ENCODE assay signal across 10 mouse cellular contexts in the genomic region with DNA sequence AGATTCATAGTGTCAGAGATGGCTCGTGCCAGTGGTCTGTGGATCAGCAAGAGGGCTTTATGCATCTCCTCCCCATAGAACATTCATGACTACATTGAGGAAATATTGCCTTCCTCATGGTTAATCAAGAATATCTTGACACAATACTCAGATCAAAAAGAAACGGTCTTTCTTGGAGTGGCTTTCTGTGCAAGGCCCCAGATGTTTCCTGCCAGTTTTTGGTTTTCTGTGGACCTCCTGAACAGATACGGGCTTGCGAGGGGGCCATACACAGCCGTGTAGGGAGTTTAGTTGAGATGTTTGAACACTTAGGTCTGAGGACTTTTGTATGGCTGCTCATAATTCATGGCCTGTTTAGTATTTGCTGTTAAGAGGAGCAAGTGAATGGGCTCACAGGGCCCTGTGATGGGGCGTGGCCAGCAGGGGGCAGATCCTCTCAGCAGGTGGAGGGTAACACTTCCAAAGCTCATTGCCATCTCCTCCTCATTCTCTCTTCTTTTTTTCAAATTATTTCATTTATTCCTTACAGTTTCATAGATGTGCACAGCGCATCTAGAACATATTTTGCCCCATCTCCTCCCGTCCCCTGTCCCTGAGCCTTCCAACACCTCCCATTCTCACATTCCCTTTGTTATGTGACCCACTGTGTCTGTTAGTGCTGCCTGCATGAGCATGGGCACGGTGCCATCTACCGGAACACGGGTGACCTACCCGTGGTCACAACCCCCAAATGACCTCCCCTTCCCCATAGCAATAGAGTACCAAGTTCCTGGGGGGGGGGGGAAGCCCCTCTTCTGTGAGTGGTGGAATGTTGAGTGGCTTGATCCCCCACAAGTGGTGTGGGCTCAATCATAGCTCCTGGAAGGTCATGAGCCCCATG.
DNase-seq lines count a peak whose midpoint lies in the region; ATAC-seq and TF ChIP-seq lines count a peak whose summit lies in the region.
"Had no signal": no experiment of that assay in that cellular context is flagged by ENCODE, and none has a peak within 500 bp of the region (broad histone marks: within the 10 kb centered on the region; RNA-seq: fewer than 3 reads in every experiment).

No protein-coding gene starts in this region.

- ATAC-seq in liver, embryonic 14.5 days (ENCODE audit: insufficient read depth), result no peak
- ATAC-seq in liver, embryonic 12.5 days, result no peak

- H3K4me1 ChIP-seq in liver, embryonic 14.5 days (replicated peaks; ENCODE audit: control insufficient read depth in 2 of 2, insufficient read depth in 2 of 2, low read length in 1 of 2), result no peaks in the 10 kb centered on the region
- H3K4me1 ChIP-seq in liver, embryonic 12.5 days, result no peaks in the 10 kb centered on the region
- peaks cover 18% of the 10 kb centered on the region for H3K4me1 ChIP-seq in thymus, adult 2 months (replicated peaks; ENCODE audit: control insufficient read depth, insufficient read depth, low read length)

- no peaks in the 10 kb centered on the region for H3K36me3 ChIP-seq in liver, embryonic 14.5 days (replicated peaks; ENCODE audit: control insufficient read depth, insufficient read depth, low read depth)
- no peaks in the 10 kb centered on the region for H3K36me3 ChIP-seq in liver, embryonic 12.5 days
- no peaks in the 10 kb centered on the region for H3K36me3 ChIP-seq in thymus, adult 2 months (ENCODE audit: control insufficient read depth, insufficient read depth, low read length)
- H3K36me3 ChIP-seq: embryonic facial prominence, embryonic 13.5 days; limb, embryonic 15.5 days had no signal

- H3K27me3 ChIP-seq in liver, embryonic 14.5 days (ENCODE audit: control insufficient read depth, insufficient read depth, low read length), result peaks cover 4% of the 10 kb centered on the region
- peaks cover 17% of the 10 kb centered on the region for H3K27me3 ChIP-seq in liver, embryonic 12.5 days (replicated peaks)
- no peaks in the 10 kb centered on the region for H3K27me3 ChIP-seq in thymus, adult 2 months (ENCODE audit: control insufficient read depth, insufficient read depth, low read length)
- H3K27me3 ChIP-seq: limb, embryonic 15.5 days had no signal

- no peak overlapping the region for H3K4me2 ChIP-seq in liver, embryonic 14.5 days (ENCODE audit: low read depth)
- no peak overlapping the region for H3K4me2 ChIP-seq in liver, embryonic 12.5 days
- H3K4me2 ChIP-seq: limb, embryonic 15.5 days had no signal

- no peak overlapping the region for H3K9ac ChIP-seq in liver, embryonic 14.5 days (replicated peaks)
- H3K9ac ChIP-seq in liver, embryonic 12.5 days, result no peak overlapping the region
- H3K9ac ChIP-seq: embryonic facial prominence, embryonic 13.5 days; limb, embryonic 15.5 days had no signal

- TF ChIP-seq CTCF in liver, embryonic 14.5 days (IDR thresholded peaks at IDR 0.05; ENCODE audit: low read depth), result peak; percentile 60
- peak; percentile 18; the same call in 1 of the 2 replicates for TF ChIP-seq CTCF in brain, embryonic 14.5 days (IDR thresholded peaks at IDR 0.05; ENCODE audit: borderline replicate concordance, extremely low read depth, insufficient read depth, insufficient read length)
- peak; percentile 65; the same call in 1 of the 2 replicates for TF ChIP-seq CTCF in thymus, adult 2 months (IDR thresholded peaks at IDR 0.05; ENCODE audit: borderline replicate concordance, control insufficient read depth, extremely low read depth, insufficient read depth, low read length, poor library complexity)

- peak; percentile 38 for DNase-seq in adrenal gland, adult 2 months
- no peak for DNase-seq in adrenal gland, adult 8-10 months
- DNase-seq in liver, embryonic 14.5 days (ENCODE audit: low read depth in 3 of 3, low spot score in 3 of 3), result no peak
- no peak for DNase-seq in brain, embryonic 14.5 days (ENCODE audit: low read depth)
- peak; percentile 60 for DNase-seq in thymus, adult 2 months
- no peak for DNase-seq in cerebellum, adult 11-12 months
- no peak for DNase-seq in layer of hippocampus, adult 18-20 months (ENCODE audit: low spot score in 2 of 2)

- H3K27ac ChIP-seq in liver, embryonic 14.5 days, result no peak overlapping the region
- no peak overlapping the region for H3K27ac ChIP-seq in liver, embryonic 12.5 days
- no peak overlapping the region for H3K27ac ChIP-seq in thymus, adult 2 months (ENCODE audit: control insufficient read depth, insufficient read depth, low read length)
- H3K27ac ChIP-seq: embryonic facial prominence, embryonic 13.5 days; limb, embryonic 15.5 days had no signal

- TF ChIP-seq POLR2A in brain, embryonic 14.5 days (IDR thresholded peaks at IDR 0.05; ENCODE audit: borderline replicate concordance, extremely low read depth, insufficient read depth, insufficient read length, poor library complexity, severe bottlenecking), result no peak
- TF ChIP-seq POLR2A in thymus, adult 2 months (IDR thresholded peaks at IDR 0.05; ENCODE audit: control insufficient read depth, extremely low read depth, insufficient read depth, low read length, poor library complexity), result no peak

- 54% methylated on average over 12 of the region's 12 CpGs for WGBS in liver, embryonic 14.5 days (ENCODE audit: insufficient replicate concordance)
- WGBS in liver, embryonic 12.5 days (ENCODE audit: insufficient replicate concordance), result 52% methylated on average over 12 of the region's 12 CpGs
- 31% methylated on average over 12 of the region's 12 CpGs for WGBS in thymus, adult 2 months

- no peaks in the 10 kb centered on the region for H3K9me3 ChIP-seq in liver, embryonic 14.5 days (ENCODE audit: control insufficient read depth, low read length)
- H3K9me3 ChIP-seq in liver, embryonic 12.5 days (replicated peaks), result no peaks in the 10 kb centered on the region
- H3K9me3 ChIP-seq: embryonic facial prominence, embryonic 13.5 days; limb, embryonic 15.5 days had no signal

- no peak for TF ChIP-seq EP300 in liver, embryonic 14.5 days (IDR thresholded peaks at IDR 0.05; ENCODE audit: low read depth)

- no peak overlapping the region for H3K4me3 ChIP-seq in liver, embryonic 14.5 days (ENCODE audit: insufficient read depth in 1 of 2, low read depth in 2 of 2, low read length in 2 of 2)
- no peak overlapping the region for H3K4me3 ChIP-seq in liver, embryonic 12.5 days
- H3K4me3 ChIP-seq in thymus, adult 2 months (ENCODE audit: control insufficient read depth, insufficient read depth, low read length), result no peak overlapping the region
- H3K4me3 ChIP-seq: embryonic facial prominence, embryonic 13.5 days; limb, embryonic 15.5 days had no signal

Comparison
In these comparisons a context has a peak if more than half of its experiments do, and no peak if none do; other contexts are left out.
1. DNase-seq: peak in adrenal gland, adult 2 months (single experiment) and thymus, adult 2 months (single experiment); none in adrenal gland, adult 8-10 months (single experiment), liver, embryonic 14.5 days (0 of 3), brain, embryonic 14.5 days (single experiment), cerebellum, adult 11-12 months (single experiment) and layer of hippocampus, adult 18-20 months (0 of 2).
2. Peak in every context shown above with its lines, with median percentiles within 50 percentile points of each other: CTCF ChIP-seq.